Mouse (Mus musculus) megakaryocyte, embryonic 14.5 days (primary cell): ENCODE data around the gene Selenon. TPM values are rescaled to one million over a fixed set of nuclear protein-coding genes. Genes with fewer than 3 reads are reported as not detected.

Experiments
- H3K27me3 ChIP-seq: replicated peaks from 2 replicates; pipeline ENCODE3; 2012; ENCODE audit warnings: inconsistent platforms
- H3K36me3 ChIP-seq: replicated peaks from 2 replicates; pipeline ENCODE3; 2012; ENCODE audit warnings: low read length, inconsistent platforms, mixed read lengths
- H3K4me1 ChIP-seq: 2 replicates; pipeline ENCODE4 v1.6.1; 2012; ENCODE audit warnings: inconsistent platforms
- H3K4me3 ChIP-seq: replicated peaks from 2 replicates; pipeline ENCODE3; 2012; ENCODE audit warnings: moderate library complexity, mild to moderate bottlenecking, inconsistent platforms
- H3K9me3 ChIP-seq: 2 replicates; pipeline ENCODE4 v1.6.1; 2012; ENCODE audit warnings: inconsistent platforms
- FLI1 ChIP-seq: IDR thresholded peaks from 2 replicates; pipeline ENCODE4 v1.6.1; 2012; ENCODE audit warnings: low read length, inconsistent platforms, mixed read lengths
- GATA1 ChIP-seq: IDR thresholded peaks from 3 replicates; pipeline ENCODE4 v1.6.1; 2012; ENCODE audit warnings: mixed read lengths, low read length, inconsistent platforms, borderline replicate concordance
- polyA plus RNA-seq: library from polyadenylated mRNA; stranded (reverse); fragments of >175 nt; gene quantifications from 2 replicates; pipeline ENCODE4 v1.2.3, GENCODE M21; 2012; ENCODE audit warnings: low replicate concordance; ENCODE audit not compliant: insufficient read depth

Gene Selenon
- polyA plus RNA-seq, 1 experiment, result 9.1 TPM

GRCm38 (mm10) chr4:134590227-134590926 is 38.4 kb upstream of the Selenon start:
- Histone ChIP-seq H3K9me3 (peaks cover 30% of the 10 kb centered on the region), H3K36me3 (peaks cover 2% of the 10 kb centered on the region), H3K4me1 (peaks cover 34% of the 10 kb centered on the region), H3K27me3 (peaks cover 56% of the 10 kb centered on the region), H3K4me3 (no peak overlapping the region)
- TF ChIP-seq FLI1 (no peak), GATA1 (no peak)

DNA sequence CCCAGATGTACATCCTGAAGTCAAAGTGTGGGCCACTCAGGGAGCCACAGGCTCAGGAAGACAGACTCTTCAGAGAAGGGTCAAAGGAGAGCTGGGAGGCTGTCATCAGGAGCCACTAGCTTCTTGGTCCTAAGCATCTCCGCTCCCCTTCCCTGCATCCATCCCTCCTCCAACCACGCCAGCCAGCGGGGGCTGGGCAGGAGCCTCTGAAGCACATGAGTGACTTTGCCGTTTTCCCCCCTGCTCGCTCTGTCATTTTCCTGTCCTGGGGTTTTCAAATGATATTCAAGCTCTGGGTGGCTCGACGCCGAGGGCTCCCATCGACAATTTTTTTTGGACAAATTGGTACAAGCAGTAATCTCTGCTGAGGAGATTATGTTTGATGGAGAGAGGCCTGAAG is 37.8 kb upstream of the Selenon start:
- peaks cover 24% of the 10 kb centered on the region for H3K9me3 ChIP-seq
- H3K36me3 ChIP-seq, result peaks cover 2% of the 10 kb centered on the region
- H3K27me3 ChIP-seq, result peaks cover 59% of the 10 kb centered on the region
- TF ChIP-seq FLI1 (no peak), GATA1 (no peak)
- no peak overlapping the region for H3K4me3 ChIP-seq
- peaks cover 28% of the 10 kb centered on the region for H3K4me1 ChIP-seq

DNA sequence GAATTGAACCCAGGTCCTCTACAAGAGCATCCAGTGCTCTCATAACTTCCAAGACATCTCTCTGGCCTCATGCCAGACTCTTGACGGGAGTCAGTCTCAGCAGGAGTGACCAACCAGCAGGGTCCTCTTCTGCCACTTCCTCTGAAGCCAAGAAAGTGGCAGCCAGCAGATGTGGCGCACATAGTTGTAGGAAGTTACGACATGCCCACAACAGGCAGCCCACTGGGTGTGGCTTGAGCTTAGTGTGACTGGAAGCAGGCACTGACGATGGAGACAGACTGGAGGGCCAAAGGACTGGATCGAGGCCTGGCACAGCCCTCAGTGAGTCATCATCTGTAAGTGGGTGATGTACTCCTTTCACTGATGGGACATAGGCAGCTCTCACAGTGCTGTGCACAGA is 37.0 kb upstream of the Selenon start:
- H3K27me3 ChIP-seq, result peaks cover 64% of the 10 kb centered on the region
- TF ChIP-seq GATA1 (no peak), FLI1 (no peak)
- H3K4me3 ChIP-seq, result no peak overlapping the region
- H3K4me1 ChIP-seq, result peaks cover 26% of the 10 kb centered on the region
- H3K9me3 ChIP-seq, result peaks cover 17% of the 10 kb centered on the region
- H3K36me3 ChIP-seq, result peaks cover 2% of the 10 kb centered on the region

- no peak overlapping the region for H3K4me3 ChIP-seq
- no peak for TF ChIP-seq GATA1
- TF ChIP-seq FLI1, result no peak
- no peaks in the 10 kb centered on the region for H3K36me3 ChIP-seq
- H3K4me1 ChIP-seq, result peaks cover 26% of the 10 kb centered on the region
- peaks cover 10% of the 10 kb centered on the region for H3K9me3 ChIP-seq
- H3K27me3 ChIP-seq, result peaks cover 65% of the 10 kb centered on the region
These were observed 36.3 kb upstream of the Selenon start for GRCm38 (mm10) chr4:134588287-134588686.

DNA sequence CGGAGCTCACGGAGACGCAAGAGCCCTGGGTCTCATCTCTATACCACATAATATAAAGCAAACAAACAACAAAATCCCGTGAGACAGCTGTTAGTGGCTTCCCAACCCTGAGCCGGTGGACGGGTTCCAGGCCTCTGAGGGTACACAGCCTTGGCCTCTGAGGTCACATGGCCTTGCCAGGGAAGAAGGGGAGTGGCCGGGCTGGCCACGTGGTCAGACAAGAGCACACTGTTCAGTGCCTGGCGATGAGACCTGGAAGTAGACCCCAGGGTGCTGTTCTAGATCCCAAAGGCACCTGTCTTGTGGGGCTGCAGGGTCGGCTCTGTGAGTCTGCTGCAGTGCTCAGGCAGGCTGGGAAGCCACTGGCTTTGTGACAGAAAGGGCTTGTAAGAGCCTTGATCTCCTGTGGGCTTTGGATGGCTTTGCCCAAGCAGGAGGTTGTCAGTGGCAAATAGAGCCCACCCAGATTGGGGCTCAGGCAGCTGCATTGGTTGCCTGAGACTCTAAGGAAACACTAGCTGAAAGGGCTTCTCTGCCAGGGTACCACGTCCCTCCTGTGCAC is 35.8 kb upstream of the Selenon start:
- Histone ChIP-seq H3K4me1 (peaks cover 26% of the 10 kb centered on the region), H3K4me3 (no peak overlapping the region), H3K9me3 (peaks cover 9% of the 10 kb centered on the region), H3K27me3 (peaks cover 66% of the 10 kb centered on the region), H3K36me3 (no peaks in the 10 kb centered on the region)
- TF ChIP-seq FLI1 (no peak), GATA1 (no peak)

- Histone ChIP-seq H3K36me3 (no peaks in the 10 kb centered on the region), H3K4me3 (no peak overlapping the region), H3K27me3 (peaks cover 69% of the 10 kb centered on the region), H3K9me3 (peaks cover 9% of the 10 kb centered on the region), H3K4me1 (peaks cover 26% of the 10 kb centered on the region)
- TF ChIP-seq FLI1 (no peak), GATA1 (no peak)
These were observed 34.7 kb upstream of the Selenon start for GRCm38 (mm10) chr4:134586631-134587030.

- no peaks in the 10 kb centered on the region for H3K36me3 ChIP-seq
- H3K9me3 ChIP-seq, result peaks cover 9% of the 10 kb centered on the region
- H3K27me3 ChIP-seq, result peaks cover 70% of the 10 kb centered on the region
- H3K4me1 ChIP-seq, result peaks cover 26% of the 10 kb centered on the region
- TF ChIP-seq FLI1 (no peak), GATA1 (no peak)
- H3K4me3 ChIP-seq, result no peak overlapping the region
These were observed 34.2 kb upstream of the Selenon start for GRCm38 (mm10) chr4:134586126-134586525.

GRCm38 (mm10) chr4:134583513-134583912 is 31.5 kb upstream of the Selenon start:
- H3K4me3 ChIP-seq, result no peak overlapping the region
- H3K36me3 ChIP-seq, result no peaks in the 10 kb centered on the region
- peaks cover 81% of the 10 kb centered on the region for H3K27me3 ChIP-seq
- no peaks in the 10 kb centered on the region for H3K9me3 ChIP-seq
- peaks cover 11% of the 10 kb centered on the region for H3K4me1 ChIP-seq
- TF ChIP-seq FLI1, result no peak
- TF ChIP-seq GATA1, result no peak

DNA sequence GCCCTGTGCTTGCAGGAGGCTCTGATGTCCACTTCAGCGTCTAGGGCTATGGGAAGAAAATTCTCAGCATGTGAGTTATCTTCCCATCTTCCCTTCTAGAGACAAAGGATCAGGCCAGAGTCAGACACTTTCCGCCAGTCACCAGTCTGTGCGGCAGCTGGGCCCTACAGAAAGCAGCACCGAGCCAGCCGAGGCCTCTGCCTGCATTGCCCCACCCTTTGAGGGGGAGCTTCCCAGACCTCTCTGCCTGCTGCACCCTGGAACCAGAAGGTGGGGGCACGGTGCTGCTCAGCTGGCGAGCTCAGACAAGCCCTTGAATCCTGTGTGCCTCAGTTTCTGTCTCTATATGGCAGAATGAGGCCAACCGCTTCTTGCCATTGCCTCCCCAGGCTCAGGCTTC is 29.4 kb upstream of the Selenon start:
- Histone ChIP-seq H3K9me3 (no peaks in the 10 kb centered on the region), H3K4me3 (no peak overlapping the region), H3K4me1 (no peaks in the 10 kb centered on the region), H3K36me3 (no peaks in the 10 kb centered on the region), H3K27me3 (peaks cover 88% of the 10 kb centered on the region)
- TF ChIP-seq FLI1 (no peak), GATA1 (no peak)

DNA sequence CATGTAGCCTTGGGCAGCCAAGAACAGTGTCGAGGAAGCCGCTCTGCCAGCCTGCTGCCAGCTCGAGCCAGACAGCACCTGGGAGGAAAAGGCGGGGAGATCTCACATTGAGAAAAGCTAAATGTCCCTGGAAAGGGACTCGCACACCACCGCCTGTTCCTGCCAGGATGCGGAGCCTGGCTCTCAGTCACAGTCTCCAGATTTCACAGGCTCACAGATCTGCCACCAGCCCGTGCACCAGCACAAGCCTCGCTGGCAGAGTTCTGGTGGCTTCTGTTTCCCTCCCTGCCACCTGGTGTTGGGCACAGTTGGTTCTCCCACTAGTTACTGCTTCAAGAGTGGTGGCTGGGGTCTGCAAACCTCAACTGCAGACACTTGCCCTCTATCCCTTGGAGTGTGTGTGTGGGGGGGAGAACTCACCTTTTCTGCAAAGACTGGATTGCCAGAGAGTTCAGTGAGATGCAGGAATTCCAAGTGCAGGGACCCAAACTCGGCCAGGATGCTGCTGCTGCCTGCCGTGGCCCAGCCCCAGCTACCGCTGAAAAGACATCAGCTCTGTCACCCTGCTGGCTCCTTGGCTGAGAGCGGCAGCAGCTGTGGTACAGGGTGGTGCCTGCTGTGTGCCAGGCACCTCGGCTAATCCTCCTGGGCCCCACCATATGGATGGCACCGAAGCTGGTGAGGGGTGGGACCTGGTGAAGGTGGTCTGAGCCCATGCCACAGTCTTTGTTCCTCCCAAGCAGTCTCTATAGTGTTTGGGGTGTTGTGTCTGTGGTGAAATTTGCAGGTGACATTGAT is 28.6 kb upstream of the Selenon start:
- TF ChIP-seq GATA1 (no peak), FLI1 (no peak)
- peaks cover 90% of the 10 kb centered on the region for H3K27me3 ChIP-seq
- H3K9me3 ChIP-seq, result no peaks in the 10 kb centered on the region
- H3K4me3 ChIP-seq, result no peak overlapping the region
- H3K36me3 ChIP-seq, result no peaks in the 10 kb centered on the region
- no peaks in the 10 kb centered on the region for H3K4me1 ChIP-seq
